Mouse (Mus musculus) T-helper 1 cell (primary cell): ENCODE measurements around the gene Wnk1.

ENCODE experiments used
- in situ Hi-C: fragments of 300-600 bp; cut with MboI, MseI; formaldehyde crosslinking; loops from one replicate; pipeline ENCODE4 v1.15.1; 2025; ENCODE audit warnings: high pct_unique_total_duplicates

The Wnk1 gene

GRCm38 (mm10) chr6:119912046-119912445 is 126.4 kb downstream of the Wnk1 start:
- in situ Hi-C loops = loop anchor here (10.0 to 25.0 kb wide), 2 partner anchors 283 to 425 kb away; partner anchors contain the start of gene Fbxl14

DNA sequence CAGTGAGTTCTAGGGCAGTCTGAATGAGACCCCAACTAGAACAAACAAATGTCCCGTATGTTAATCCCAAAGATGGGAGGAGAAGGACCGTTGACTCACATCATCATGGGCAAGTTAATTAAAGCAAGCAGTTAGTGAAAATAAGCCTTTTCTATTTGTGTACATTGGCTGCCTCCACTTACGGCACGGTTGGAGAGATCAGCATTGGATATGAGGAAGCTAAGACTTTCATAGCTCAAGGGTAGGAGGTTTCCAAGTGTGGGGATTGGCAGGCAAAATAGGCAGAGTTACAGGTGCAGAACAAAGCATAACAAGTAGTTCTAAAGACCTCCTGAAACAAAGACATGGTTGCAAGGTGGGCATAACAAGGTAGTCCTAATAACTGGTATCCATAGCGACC is 133.0 kb downstream of the Wnk1 start:
- in situ Hi-C loops = loop anchor here (25.0 kb wide), 1 partner anchor 418 kb away; the partner anchor contains the start of gene Fbxl14

GRCm38 (mm10) chr6:119903081-119903789 is 135.2 kb downstream of the Wnk1 start:
- in situ Hi-C loops = loop anchor here (25.0 kb wide), 1 partner anchor 416 kb away; the partner anchor contains the start of gene Fbxl14

- in situ Hi-C loops = loop anchor here (25.0 kb wide), 1 partner anchor 415 kb away; the partner anchor contains the start of gene Fbxl14
These were observed 136.0 kb downstream of the Wnk1 start, which contains the start of gene Rad52 for GRCm38 (mm10) chr6:119902204-119903080. Gene Rad52, plus strand, starts transcription at chr6:119902698.

- in situ Hi-C loops = no loop called here
These were observed 145.8 kb downstream of the Wnk1 start for GRCm38 (mm10) chr6:119892711-119893110.

DNA sequence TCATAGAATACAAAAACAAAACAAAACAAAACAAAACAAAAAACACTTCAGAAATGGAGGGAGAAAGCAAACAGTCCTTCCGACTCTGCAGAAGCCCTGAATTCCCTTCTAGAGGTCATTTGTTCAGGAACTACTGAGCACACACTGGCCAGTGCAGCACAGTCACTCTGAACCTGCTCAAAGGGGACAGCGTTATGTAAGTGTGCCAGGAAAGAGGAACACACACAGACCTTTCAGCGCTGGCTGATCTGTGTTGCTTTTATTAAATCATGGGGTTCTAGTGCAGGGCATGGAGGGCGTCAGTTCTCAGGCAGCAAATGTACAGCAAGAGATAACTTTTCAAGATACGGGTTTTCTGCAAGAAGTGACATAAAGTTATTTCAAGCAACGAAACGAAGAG is 155.3 kb downstream of the Wnk1 start:
- in situ Hi-C loops = no loop called here
